In genomic region chr16:21308513-21308912, GRCm38 (mm10) we compare ENCODE assay signal across 22 mouse cellular contexts.
DNase-seq lines count a peak whose midpoint lies in the region; ATAC-seq lines count a peak whose summit lies in the region.
"Had no signal": no experiment of that assay in that cellular context is flagged by ENCODE, and none has a peak within 500 bp of the region (broad histone marks: within the 10 kb centered on the region; RNA-seq: fewer than 3 reads in every experiment).

No protein-coding gene starts in this region.

- H3K4me2 ChIP-seq in forebrain, embryonic 15.5 days (replicated peaks) = no peak overlapping the region
- no peak overlapping the region for H3K4me2 ChIP-seq in embryonic facial prominence, embryonic 11.5 days (ENCODE audit: low read depth, low read length)
- H3K4me2 ChIP-seq in limb, embryonic 12.5 days = 0 out of 2 replicates have a peak overlapping the region, but pooled peaks have one; percentile 8
- H3K4me2 ChIP-seq: heart, embryonic 11.5 days; hindbrain, embryonic 12.5 days; hindbrain, embryonic 15.5 days had no signal

- no peak overlapping the region for H3K9ac ChIP-seq in forebrain, embryonic 15.5 days (replicated peaks)
- H3K9ac ChIP-seq in embryonic facial prominence, embryonic 11.5 days (replicated peaks; ENCODE audit: low read length) = no peak overlapping the region
- no peak overlapping the region for H3K9ac ChIP-seq in limb, embryonic 12.5 days (replicated peaks)
- H3K9ac ChIP-seq: hindbrain, embryonic 12.5 days; hindbrain, embryonic 15.5 days had no signal

- H3K4me3 ChIP-seq in forebrain, embryonic 10.5 days = no peak overlapping the region
- no peak overlapping the region for H3K4me3 ChIP-seq in forebrain, embryonic 15.5 days
- no peak overlapping the region for H3K4me3 ChIP-seq in embryonic facial prominence, embryonic 11.5 days (ENCODE audit: low read depth, low read length)
- H3K4me3 ChIP-seq in limb, embryonic 12.5 days (replicated peaks) = no peak overlapping the region
- H3K4me3 ChIP-seq: hindbrain, embryonic 12.5 days; hindbrain, embryonic 15.5 days had no signal

- no peak for ATAC-seq in forebrain, embryonic 15.5 days (replicated peaks)
- ATAC-seq in embryonic facial prominence, embryonic 11.5 days (replicated peaks; ENCODE audit: insufficient number of reproducible peaks, low FRiP score, low TSS enrichment, low read depth) = no peak
- ATAC-seq in limb, embryonic 12.5 days (ENCODE audit: insufficient number of reproducible peaks, insufficient read depth, low FRiP score, low TSS enrichment, low read depth) = no peak
- ATAC-seq: forebrain, embryonic 14.5 days; Patski had no signal

- H3K27me3 ChIP-seq in forebrain, embryonic 10.5 days (ENCODE audit: poor library complexity, severe bottlenecking) = peaks cover 44% of the 10 kb centered on the region
- H3K27me3 ChIP-seq in forebrain, embryonic 15.5 days = no peaks in the 10 kb centered on the region
- H3K27me3 ChIP-seq in embryonic facial prominence, embryonic 11.5 days (ENCODE audit: control insufficient read depth, insufficient read depth, low read length) = no peaks in the 10 kb centered on the region
- H3K27me3 ChIP-seq in limb, embryonic 12.5 days = no peaks in the 10 kb centered on the region
- H3K27me3 ChIP-seq: CH12.LX; hindbrain, embryonic 15.5 days; Patski had no signal

- H3K36me3 ChIP-seq in forebrain, embryonic 10.5 days (replicated peaks) = no peaks in the 10 kb centered on the region
- H3K36me3 ChIP-seq in forebrain, embryonic 15.5 days = no peaks in the 10 kb centered on the region
- H3K36me3 ChIP-seq in embryonic facial prominence, embryonic 11.5 days (replicated peaks; ENCODE audit: control insufficient read depth, insufficient read depth, low read depth, low read length) = no peaks in the 10 kb centered on the region
- no peaks in the 10 kb centered on the region for H3K36me3 ChIP-seq in limb, embryonic 12.5 days
- H3K36me3 ChIP-seq: G1E; hindbrain, embryonic 12.5 days; hindbrain, embryonic 15.5 days had no signal

- peaks cover 58% of the 10 kb centered on the region for H3K4me1 ChIP-seq in forebrain, embryonic 10.5 days
- H3K4me1 ChIP-seq in forebrain, embryonic 15.5 days = peaks cover 14% of the 10 kb centered on the region
- H3K4me1 ChIP-seq in embryonic facial prominence, embryonic 11.5 days (ENCODE audit: control insufficient read depth, insufficient read depth, low read length) = peaks cover 7% of the 10 kb centered on the region
- H3K4me1 ChIP-seq in limb, embryonic 12.5 days (replicated peaks) = peaks cover 77% of the 10 kb centered on the region

- H3K9me3 ChIP-seq in forebrain, embryonic 10.5 days = no peaks in the 10 kb centered on the region
- H3K9me3 ChIP-seq in forebrain, embryonic 15.5 days = no peaks in the 10 kb centered on the region
- no peaks in the 10 kb centered on the region for H3K9me3 ChIP-seq in embryonic facial prominence, embryonic 11.5 days (replicated peaks; ENCODE audit: control insufficient read depth, low read length)
- no peaks in the 10 kb centered on the region for H3K9me3 ChIP-seq in limb, embryonic 12.5 days
- H3K9me3 ChIP-seq: G1E; hindbrain, embryonic 15.5 days had no signal

- WGBS in forebrain, embryonic 10.5 days = 68% methylated on average over 8 of the region's 8 CpGs
- WGBS in forebrain, embryonic 15.5 days = 64% methylated on average over 8 of the region's 8 CpGs
- 43% methylated on average over 8 of the region's 8 CpGs for WGBS in embryonic facial prominence, embryonic 11.5 days
- 38% methylated on average over 8 of the region's 8 CpGs for WGBS in limb, embryonic 12.5 days

- peak overlapping the region; percentile 48; the same call in 1 of the 2 replicates for H3K27ac ChIP-seq in forebrain, embryonic 10.5 days
- H3K27ac ChIP-seq in forebrain, embryonic 15.5 days (replicated peaks) = no peak overlapping the region
- H3K27ac ChIP-seq in embryonic facial prominence, embryonic 11.5 days (replicated peaks; ENCODE audit: low read depth, low read length) = no peak overlapping the region
- H3K27ac ChIP-seq in limb, embryonic 12.5 days = peak overlapping the region; percentile 69
- H3K27ac ChIP-seq: hindbrain, embryonic 12.5 days; hindbrain, embryonic 15.5 days had no signal

- no peak for DNase-seq in forebrain, embryonic 10.5 days (ENCODE audit: extremely low spot score, low spot score)
- peak; percentile 62 for DNase-seq in embryonic facial prominence, embryonic 11.5 days (ENCODE audit: low spot score)
- no peak for DNase-seq in lung, postnatal 25 days (ENCODE audit: low spot score)
- DNase-seq in frontal cortex, postnatal 25 days (ENCODE audit: low spot score in 2 of 2) = no peak
- DNase-seq in layer of hippocampus, adult 11-12 months (ENCODE audit: low spot score) = no peak
- DNase-seq: adrenal gland, postnatal 10 days; adrenal gland, postnatal 36 days; B cell, adult 2 months; cerebellum, adult 18-20 months; cerebellum, adult 9-10 months; cerebellum, postnatal 25 days; gastrocnemius, postnatal 10 days; gastrocnemius, postnatal 36 days had no signal

Comparison
In these comparisons a context has a peak if more than half of its experiments do, and no peak if none do; other contexts are left out.
1. H3K27ac ChIP-seq: peak in forebrain, embryonic 10.5 days (single experiment) and limb, embryonic 12.5 days (single experiment); none in forebrain, embryonic 15.5 days (single experiment) and embryonic facial prominence, embryonic 11.5 days (single experiment).